Mouse (Mus musculus): ENCODE measurements around the gene Ccser2. TPM values are rescaled to one million over a fixed set of nuclear protein-coding genes. Genes with fewer than 3 reads are reported as not detected.
A peak's percentile ranks its signal among the peaks of the same experiment; 100 is the strongest.

Gene Ccser2
- polyA plus RNA-seq, 1 experiment from 2014 or later: 30.1 TPM

- Histone ChIP-seq H3K4me2 (ENCODE audit: low read depth, low read length) (no peak overlapping the region), H3K9me3 (ENCODE audit: control insufficient read depth, low read length) (no peaks in the 10 kb centered on the region), H3K4me3 (ENCODE audit: low read length) (no peak overlapping the region), H3K27ac (ENCODE audit: low read length) (no peak overlapping the region), H3K9ac (ENCODE audit: low read depth, low read length) (no peak overlapping the region), H3K4me1 (ENCODE audit: control insufficient read depth, insufficient read depth, low read length) (no peaks in the 10 kb centered on the region; the same call in 1 of the 2 replicates), H3K36me3 (ENCODE audit: control insufficient read depth, insufficient read depth, low read length) (0 out of 2 replicates have a peak, but pooled peaks cover 3% of the 10 kb centered on the region), H3K27me3 (replicated peaks; ENCODE audit: control insufficient read depth, insufficient read depth, low read length) (no peaks in the 10 kb centered on the region)
- 85% methylated on average over 5 of the region's 5 CpGs for WGBS
- no peak for ATAC-seq
Measured at GRCm38 (mm10) chr14:36921346-36922049, 47.1 kb downstream of the Ccser2 start.

DNA sequence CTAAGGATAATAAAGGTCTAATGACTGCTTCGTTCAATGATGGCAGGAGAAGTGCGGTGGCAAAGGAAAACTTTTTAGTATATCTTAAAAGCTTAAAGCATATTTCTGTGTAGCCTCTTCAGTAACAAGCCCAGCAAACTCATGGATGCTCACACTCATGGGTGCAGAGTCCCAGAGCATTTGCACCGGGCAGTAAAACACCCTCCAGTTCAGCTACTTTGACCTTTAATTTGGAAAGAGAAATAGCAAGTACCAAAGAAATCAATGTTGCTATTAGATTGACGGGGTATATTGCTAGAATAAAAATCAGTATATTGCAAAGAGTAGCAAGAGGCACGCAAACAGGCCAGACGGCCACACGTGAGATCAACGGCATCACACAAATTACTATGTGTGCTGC lies 48.7 kb downstream of the Ccser2 start:
- WGBS: 87% methylated on average over 8 of the region's 8 CpGs
- H3K4me1 ChIP-seq (ENCODE audit: control insufficient read depth, insufficient read depth, low read length): no peaks in the 10 kb centered on the region; the same call in 1 of the 2 replicates
- peak overlapping the region; percentile 46 for H3K27ac ChIP-seq (ENCODE audit: low read length)
- H3K4me2 ChIP-seq (ENCODE audit: low read depth, low read length): no peak overlapping the region
- H3K4me3 ChIP-seq (ENCODE audit: low read length): no peak overlapping the region
- H3K27me3 ChIP-seq (replicated peaks; ENCODE audit: control insufficient read depth, insufficient read depth, low read length): no peaks in the 10 kb centered on the region
- H3K9me3 ChIP-seq (ENCODE audit: control insufficient read depth, low read length): no peaks in the 10 kb centered on the region
- H3K36me3 ChIP-seq (ENCODE audit: control insufficient read depth, insufficient read depth, low read length): 0 out of 2 replicates have a peak, but pooled peaks cover 3% of the 10 kb centered on the region
- no peak for ATAC-seq
- H3K9ac ChIP-seq (ENCODE audit: low read depth, low read length): no peak overlapping the region

DNA sequence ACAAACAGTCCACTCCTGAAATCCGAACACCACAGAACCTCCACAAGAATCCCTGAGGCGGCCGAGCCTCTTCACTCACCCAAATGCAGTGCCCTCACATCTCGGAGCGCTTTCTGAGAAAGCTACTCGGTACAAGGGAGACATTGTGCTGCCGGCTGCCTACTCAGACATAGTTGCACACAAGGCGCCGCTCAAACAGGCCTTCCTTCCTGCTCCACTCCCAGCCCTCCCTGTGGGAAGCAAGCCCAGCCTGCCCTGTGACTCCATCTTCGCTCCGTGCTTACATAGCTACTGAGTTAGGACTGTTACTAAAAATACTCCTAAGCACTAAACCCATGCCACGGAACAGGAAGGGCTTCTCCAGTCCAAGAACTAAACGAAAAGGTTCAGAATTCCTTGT lies 49.4 kb downstream of the Ccser2 start:
- WGBS: 30% methylated on average over 13 of the region's 13 CpGs
- Histone ChIP-seq H3K9me3 (ENCODE audit: control insufficient read depth, low read length) (no peaks in the 10 kb centered on the region), H3K36me3 (ENCODE audit: control insufficient read depth, insufficient read depth, low read length) (0 out of 2 replicates have a peak, but pooled peaks cover 3% of the 10 kb centered on the region), H3K4me3 (ENCODE audit: low read length) (peak overlapping the region; percentile 49), H3K27ac (ENCODE audit: low read length) (peak overlapping the region; percentile 98), H3K27me3 (replicated peaks; ENCODE audit: control insufficient read depth, insufficient read depth, low read length) (no peaks in the 10 kb centered on the region), H3K9ac (ENCODE audit: low read depth, low read length) (peak overlapping the region; percentile 71), H3K4me1 (ENCODE audit: control insufficient read depth, insufficient read depth, low read length) (no peaks in the 10 kb centered on the region; the same call in 1 of the 2 replicates), H3K4me2 (ENCODE audit: low read depth, low read length) (peak overlapping the region; percentile 46)
- ATAC-seq: peak; percentile 96

DNA sequence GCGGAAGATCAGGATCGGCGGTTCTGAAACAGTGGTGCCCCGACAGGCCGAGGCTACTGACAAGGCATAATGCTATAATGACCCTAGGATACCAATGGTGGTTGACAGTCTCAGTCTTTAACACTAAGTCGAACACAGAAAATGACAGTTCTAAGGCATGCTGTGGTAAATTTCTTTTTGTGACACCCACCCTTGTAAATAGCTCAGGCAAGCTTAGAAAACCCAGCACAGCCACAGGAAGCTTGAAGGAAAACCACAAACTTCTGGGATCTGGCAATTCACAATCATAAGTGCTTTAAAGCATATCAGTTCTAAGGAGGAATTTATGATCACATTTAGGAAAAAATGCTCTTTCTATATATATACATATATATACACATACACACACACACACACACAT lies 53.4 kb downstream of the Ccser2 start:
- no peak overlapping the region for H3K9ac ChIP-seq (ENCODE audit: low read depth, low read length)
- H3K36me3 ChIP-seq (ENCODE audit: control insufficient read depth, insufficient read depth, low read length): no peaks in the 10 kb centered on the region
- H3K9me3 ChIP-seq (ENCODE audit: control insufficient read depth, low read length): no peaks in the 10 kb centered on the region
- no peaks in the 10 kb centered on the region; the same call in 1 of the 2 replicates for H3K4me1 ChIP-seq (ENCODE audit: control insufficient read depth, insufficient read depth, low read length)
- no peaks in the 10 kb centered on the region for H3K27me3 ChIP-seq (replicated peaks; ENCODE audit: control insufficient read depth, insufficient read depth, low read length)
- no peak overlapping the region for H3K27ac ChIP-seq (ENCODE audit: low read length)
- H3K4me2 ChIP-seq (ENCODE audit: low read depth, low read length): no peak overlapping the region
- WGBS: 95% methylated on average over 6 of the region's 6 CpGs
- H3K4me3 ChIP-seq (ENCODE audit: low read length): no peak overlapping the region
- ATAC-seq: no peak

GRCm38 (mm10) chr14:36914473-36915005 lies 54.0 kb downstream of the Ccser2 start:
- H3K36me3 ChIP-seq (ENCODE audit: control insufficient read depth, insufficient read depth, low read length): no peaks in the 10 kb centered on the region
- H3K4me3 ChIP-seq (ENCODE audit: low read length): no peak overlapping the region
- no peak overlapping the region for H3K4me2 ChIP-seq (ENCODE audit: low read depth, low read length)
- ATAC-seq: no peak
- no peaks in the 10 kb centered on the region for H3K9me3 ChIP-seq (ENCODE audit: control insufficient read depth, low read length)
- H3K27me3 ChIP-seq (replicated peaks; ENCODE audit: control insufficient read depth, insufficient read depth, low read length): no peaks in the 10 kb centered on the region
- H3K4me1 ChIP-seq (ENCODE audit: control insufficient read depth, insufficient read depth, low read length): no peaks in the 10 kb centered on the region; the same call in 1 of the 2 replicates
- no peak overlapping the region for H3K9ac ChIP-seq (ENCODE audit: low read depth, low read length)
- WGBS: 89% methylated on average over 3 of the region's 3 CpGs
- H3K27ac ChIP-seq (ENCODE audit: low read length): no peak overlapping the region

DNA sequence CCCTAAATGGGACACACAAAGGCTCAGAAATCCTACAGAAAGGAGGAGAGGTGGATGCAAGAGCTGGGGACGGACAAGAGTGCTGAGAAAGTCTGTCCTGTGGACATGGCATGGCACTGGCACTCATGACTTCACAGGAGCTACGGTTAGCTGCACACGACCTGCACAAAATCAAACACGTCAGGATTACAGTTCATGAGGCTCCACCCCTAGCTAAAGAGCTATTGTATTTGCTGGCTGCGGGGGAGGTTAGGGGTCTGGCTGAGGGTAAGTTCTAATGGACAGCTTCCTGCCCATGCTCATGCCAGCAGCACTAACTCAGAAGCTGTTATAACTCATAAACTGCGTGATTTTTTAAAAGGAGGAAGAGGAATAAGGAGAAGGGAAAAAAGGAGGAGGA lies 56.8 kb downstream of the Ccser2 start:
- Histone ChIP-seq H3K4me1 (ENCODE audit: control insufficient read depth, insufficient read depth, low read length) (no peaks in the 10 kb centered on the region; the same call in 1 of the 2 replicates), H3K9ac (ENCODE audit: low read depth, low read length) (no peak overlapping the region), H3K36me3 (ENCODE audit: control insufficient read depth, insufficient read depth, low read length) (peaks cover 3% of the 10 kb centered on the region; the same call in 1 of the 2 replicates), H3K4me3 (ENCODE audit: low read length) (no peak overlapping the region), H3K27ac (ENCODE audit: low read length) (no peak overlapping the region), H3K27me3 (replicated peaks; ENCODE audit: control insufficient read depth, insufficient read depth, low read length) (no peaks in the 10 kb centered on the region), H3K9me3 (ENCODE audit: control insufficient read depth, low read length) (no peaks in the 10 kb centered on the region), H3K4me2 (ENCODE audit: low read depth, low read length) (no peak overlapping the region)
- no peak for ATAC-seq
- whole genome bisulfite sequencing: 37% methylated on average over 6 of the region's 6 CpGs

GRCm38 (mm10) chr14:36905809-36906522 lies 62.6 kb downstream of the Ccser2 start:
- Histone ChIP-seq H3K9ac (ENCODE audit: low read depth, low read length) (no peak overlapping the region), H3K36me3 (ENCODE audit: control insufficient read depth, insufficient read depth, low read length) (peaks cover 3% of the 10 kb centered on the region; the same call in 1 of the 2 replicates), H3K4me3 (ENCODE audit: low read length) (no peak overlapping the region), H3K27ac (ENCODE audit: low read length) (no peak overlapping the region), H3K9me3 (ENCODE audit: control insufficient read depth, low read length) (no peaks in the 10 kb centered on the region), H3K27me3 (replicated peaks; ENCODE audit: control insufficient read depth, insufficient read depth, low read length) (no peaks in the 10 kb centered on the region), H3K4me1 (ENCODE audit: control insufficient read depth, insufficient read depth, low read length) (0 out of 2 replicates have a peak, but pooled peaks cover 2% of the 10 kb centered on the region), H3K4me2 (ENCODE audit: low read depth, low read length) (no peak overlapping the region)
- no peak for ATAC-seq
- 88% methylated on average over 9 of the region's 11 CpGs for WGBS

DNA sequence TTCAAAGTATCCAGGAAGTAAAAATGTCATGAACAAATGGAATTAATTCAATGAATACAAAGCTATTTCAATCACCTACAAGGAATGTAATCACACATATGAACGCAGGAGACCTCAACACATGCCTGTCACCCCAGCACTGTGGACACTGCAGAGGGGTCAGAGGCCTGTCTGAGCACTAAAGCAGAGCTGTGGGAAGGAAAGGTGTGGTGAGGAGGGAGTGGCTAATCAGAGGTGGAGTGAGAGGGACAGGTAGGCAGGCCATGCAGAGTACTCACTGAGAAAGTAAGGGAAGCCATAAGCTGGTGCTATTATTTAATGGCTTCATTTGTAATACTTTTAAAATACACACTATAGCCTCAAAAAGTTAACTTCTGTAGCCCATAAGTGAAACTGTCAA lies 64.4 kb downstream of the Ccser2 start:
- Histone ChIP-seq H3K9ac (ENCODE audit: low read depth, low read length) (no peak overlapping the region), H3K4me3 (ENCODE audit: low read length) (no peak overlapping the region), H3K27ac (ENCODE audit: low read length) (no peak overlapping the region), H3K27me3 (replicated peaks; ENCODE audit: control insufficient read depth, insufficient read depth, low read length) (no peaks in the 10 kb centered on the region), H3K4me2 (ENCODE audit: low read depth, low read length) (no peak overlapping the region), H3K36me3 (ENCODE audit: control insufficient read depth, insufficient read depth, low read length) (peaks cover 3% of the 10 kb centered on the region; the same call in 1 of the 2 replicates), H3K4me1 (ENCODE audit: control insufficient read depth, insufficient read depth, low read length) (0 out of 2 replicates have a peak, but pooled peaks cover 2% of the 10 kb centered on the region), H3K9me3 (ENCODE audit: control insufficient read depth, low read length) (no peaks in the 10 kb centered on the region)
- ATAC-seq: peak; percentile 87
- WGBS: 55% methylated on average over 1 of the region's 1 CpGs

GRCm38 (mm10) chr14:36900883-36901282 lies 67.7 kb downstream of the Ccser2 start:
- Histone ChIP-seq H3K36me3 (ENCODE audit: control insufficient read depth, insufficient read depth, low read length) (no peaks in the 10 kb centered on the region), H3K9ac (ENCODE audit: low read depth, low read length) (no peak overlapping the region), H3K4me2 (ENCODE audit: low read depth, low read length) (no peak overlapping the region), H3K27me3 (replicated peaks; ENCODE audit: control insufficient read depth, insufficient read depth, low read length) (no peaks in the 10 kb centered on the region), H3K9me3 (ENCODE audit: control insufficient read depth, low read length) (no peaks in the 10 kb centered on the region), H3K4me1 (ENCODE audit: control insufficient read depth, insufficient read depth, low read length) (0 out of 2 replicates have a peak, but pooled peaks cover 2% of the 10 kb centered on the region), H3K27ac (ENCODE audit: low read length) (no peak overlapping the region), H3K4me3 (ENCODE audit: low read length) (no peak overlapping the region)
- ATAC-seq: no peak

Measured in intestine, embryonic 16.5 days (tissue).